Mouse (Mus musculus) testis, adult 2 months (tissue): Measurements from ENCODE around the gene Myh11.
A peak's percentile ranks its signal among the peaks of the same experiment; 100 is the strongest.

Source experiments
- CTCF ChIP-seq: fragments of 200-500 bp; IDR thresholded peaks from 2 replicates; pipeline ENCODE4 v1.5.1; 2012; ENCODE audit warnings: low read depth, mild to moderate bottlenecking, inconsistent platforms, low read length, moderate library complexity; ENCODE audit not compliant: control insufficient read depth, insufficient read depth, insufficient replicate concordance
- POLR2A ChIP-seq: fragments of 200-500 bp; IDR thresholded peaks from 2 replicates; pipeline ENCODE4 v1.6.1; 2012; ENCODE audit warnings: low read depth, mild to moderate bottlenecking, inconsistent platforms, low read length, moderate library complexity; ENCODE audit not compliant: control insufficient read depth

- TF ChIP-seq POLR2A = no peak
- 0 out of 2 replicates have a peak, but pooled peaks have one; percentile 20 for TF ChIP-seq CTCF
Observed at GRCm38 (mm10) chr16:14311371-14311770, 20.2 kb upstream of the Myh11 start.
